Mouse (Mus musculus): ENCODE results near the gene Fam155a. TPM values are rescaled to one million over a fixed set of nuclear protein-coding genes. Genes with fewer than 3 reads are reported as not detected.
A peak's percentile ranks its signal among the peaks of the same experiment; 100 is the strongest.
"Not testable (repeated sequence)": the region's sequence is repeated elsewhere in the genome, so short reads cannot be mapped to it uniquely, and the experiment has no call there.

The Fam155a gene
- polyA plus RNA-seq, 1 experiment from 2014 or later = 18.9 TPM

- H3K9me3 ChIP-seq = no peaks in the 10 kb centered on the region
- ATAC-seq (replicated peaks) = no peak
- no peak overlapping the region for H3K27ac ChIP-seq (replicated peaks)
- WGBS = 90% methylated on average over 10 of the region's 10 CpGs
- H3K9ac ChIP-seq (replicated peaks) = no peak overlapping the region
- H3K4me3 ChIP-seq = no peak overlapping the region
- no peak overlapping the region for H3K4me2 ChIP-seq (replicated peaks)
- peaks cover 10% of the 10 kb centered on the region for H3K4me1 ChIP-seq
- no peaks in the 10 kb centered on the region for H3K27me3 ChIP-seq
- no peaks in the 10 kb centered on the region for H3K36me3 ChIP-seq
Measured at GRCm38 (mm10) chr8:9776818-9777217, 5.9 kb upstream of the Fam155a start.

- Histone ChIP-seq H3K9me3 (no peaks in the 10 kb centered on the region), H3K27ac (replicated peaks) (peak overlapping the region; percentile 84), H3K9ac (replicated peaks) (peak overlapping the region; percentile 66), H3K4me1 (peaks cover 22% of the 10 kb centered on the region), H3K4me2 (replicated peaks) (peak overlapping the region; percentile 89), H3K36me3 (no peaks in the 10 kb centered on the region), H3K4me3 (peak overlapping the region; percentile 79), H3K27me3 (no peaks in the 10 kb centered on the region)
- ATAC-seq (replicated peaks) = peak; percentile 72
- 3% methylated on average over 6 of the region's 6 CpGs for WGBS
Measured at GRCm38 (mm10) chr8:9772519-9772840, 1.5 kb upstream of the Fam155a start.

- Histone ChIP-seq H3K4me1 (peaks cover 22% of the 10 kb centered on the region), H3K9me3 (no peaks in the 10 kb centered on the region), H3K9ac (replicated peaks) (peak overlapping the region; percentile 66), H3K36me3 (no peaks in the 10 kb centered on the region), H3K27ac (replicated peaks) (peak overlapping the region; percentile 84), H3K4me2 (replicated peaks) (peak overlapping the region; percentile 89), H3K27me3 (no peaks in the 10 kb centered on the region), H3K4me3 (peak overlapping the region; percentile 79)
- 1% methylated on average over 53 of the region's 55 CpGs for WGBS
- ATAC-seq (replicated peaks) = peak; percentile 62
Measured at GRCm38 (mm10) chr8:9771606-9772518, 901 bp upstream of the Fam155a start.

- H3K27me3 ChIP-seq = no peaks in the 10 kb centered on the region
- peaks cover 22% of the 10 kb centered on the region for H3K4me1 ChIP-seq
- H3K9me3 ChIP-seq = no peaks in the 10 kb centered on the region
- H3K36me3 ChIP-seq = no peaks in the 10 kb centered on the region
- ATAC-seq (replicated peaks) = peak; percentile 46
- H3K9ac ChIP-seq (replicated peaks) = peak overlapping the region; percentile 66
- H3K4me3 ChIP-seq = peak overlapping the region; percentile 79
- peak overlapping the region; percentile 89 for H3K4me2 ChIP-seq (replicated peaks)
- WGBS = under 1% methylated on average over 48 of the region's 48 CpGs
- peak overlapping the region; percentile 84 for H3K27ac ChIP-seq (replicated peaks)
Measured at GRCm38 (mm10) chr8:9770261-9770998, 531 bp downstream of the Fam155a start.

GRCm38 (mm10) chr8:9769061-9769460 is 1.9 kb downstream of the Fam155a start:
- Histone ChIP-seq H3K9ac (replicated peaks) (no peak overlapping the region), H3K4me1 (peaks cover 22% of the 10 kb centered on the region), H3K36me3 (no peaks in the 10 kb centered on the region), H3K27ac (replicated peaks) (no peak overlapping the region), H3K9me3 (no peaks in the 10 kb centered on the region), H3K27me3 (no peaks in the 10 kb centered on the region), H3K4me3 (peak overlapping the region; percentile 79), H3K4me2 (replicated peaks) (peak overlapping the region; percentile 89)
- ATAC-seq (replicated peaks) = no peak
- 43% methylated on average over 6 of the region's 6 CpGs for WGBS

- no peak overlapping the region for H3K4me3 ChIP-seq
- no peak overlapping the region for H3K4me2 ChIP-seq (replicated peaks)
- no peaks in the 10 kb centered on the region for H3K9me3 ChIP-seq
- no peak overlapping the region for H3K9ac ChIP-seq (replicated peaks)
- H3K4me1 ChIP-seq = no peaks in the 10 kb centered on the region
- no peaks in the 10 kb centered on the region for H3K36me3 ChIP-seq
- H3K27ac ChIP-seq (replicated peaks) = no peak overlapping the region
- WGBS = 66% methylated on average over 5 of the region's 5 CpGs
- ATAC-seq (replicated peaks) = no peak
- H3K27me3 ChIP-seq = no peaks in the 10 kb centered on the region
Measured at GRCm38 (mm10) chr8:9735169-9735568, 35.8 kb downstream of the Fam155a start.

- Histone ChIP-seq H3K4me2 (replicated peaks) (no peak overlapping the region), H3K36me3 (no peaks in the 10 kb centered on the region), H3K9me3 (no peaks in the 10 kb centered on the region), H3K27ac (replicated peaks) (no peak overlapping the region), H3K27me3 (no peaks in the 10 kb centered on the region), H3K4me1 (0 out of 2 replicates have a peak, but pooled peaks cover 3% of the 10 kb centered on the region), H3K4me3 (no peak overlapping the region), H3K9ac (replicated peaks) (no peak overlapping the region)
- 71% methylated on average over 4 of the region's 4 CpGs for WGBS
- ATAC-seq (replicated peaks) = no peak
Measured at GRCm38 (mm10) chr8:9709791-9710190, 61.2 kb downstream of the Fam155a start.

GRCm38 (mm10) chr8:9707433-9707832 is 63.5 kb downstream of the Fam155a start:
- no peak for ATAC-seq (replicated peaks)
- H3K4me2 ChIP-seq (replicated peaks) = no peak overlapping the region
- WGBS = 77% methylated on average over 8 of the region's 8 CpGs

GRCm38 (mm10) chr8:9694794-9695193 is 76.2 kb downstream of the Fam155a start:
- Histone ChIP-seq H3K4me2 (replicated peaks) (no peak overlapping the region), H3K4me1 (0 out of 2 replicates have a peak, but pooled peaks cover 2% of the 10 kb centered on the region), H3K9ac (replicated peaks) (no peak overlapping the region), H3K27ac (replicated peaks) (no peak overlapping the region; the same call in 1 of the 2 replicates), H3K27me3 (no peaks in the 10 kb centered on the region), H3K36me3 (no peaks in the 10 kb centered on the region), H3K4me3 (no peak overlapping the region), H3K9me3 (no peaks in the 10 kb centered on the region)
- no peak for ATAC-seq (replicated peaks)
- WGBS = 85% methylated on average over 2 of the region's 2 CpGs

More at GRCm38 (mm10) chr8:9707433-9707832, 63.5 kb downstream of the Fam155a start:
- Histone ChIP-seq H3K4me3 (no peak overlapping the region), H3K9me3 (no peaks in the 10 kb centered on the region), H3K36me3 (no peaks in the 10 kb centered on the region), H3K4me1 (0 out of 2 replicates have a peak, but pooled peaks cover 3% of the 10 kb centered on the region), H3K27me3 (no peaks in the 10 kb centered on the region), H3K9ac (replicated peaks) (no peak overlapping the region), H3K27ac (replicated peaks) (no peak overlapping the region)

- no peak overlapping the region for H3K27ac ChIP-seq (replicated peaks)
- no peaks in the 10 kb centered on the region for H3K27me3 ChIP-seq
- no peak overlapping the region for H3K4me3 ChIP-seq
- no peaks in the 10 kb centered on the region for H3K36me3 ChIP-seq
- H3K4me2 ChIP-seq (replicated peaks) = no peak overlapping the region
- WGBS = 36% methylated on average over 5 of the region's 5 CpGs
- ATAC-seq (replicated peaks) = no peak
- H3K9ac ChIP-seq (replicated peaks) = no peak overlapping the region
- H3K9me3 ChIP-seq = no peaks in the 10 kb centered on the region
- 0 out of 2 replicates have a peak, but pooled peaks cover 2% of the 10 kb centered on the region for H3K4me1 ChIP-seq
Measured at GRCm38 (mm10) chr8:9692370-9692769, 78.6 kb downstream of the Fam155a start.

- WGBS = 93% methylated on average over 3 of the region's 3 CpGs
- H3K27me3 ChIP-seq; H3K9me3 ChIP-seq; H3K4me3 ChIP-seq; H3K36me3 ChIP-seq; H3K9ac ChIP-seq (replicated peaks); H3K4me1 ChIP-seq; H3K27ac ChIP-seq (replicated peaks); H3K4me2 ChIP-seq (replicated peaks): not testable (repeated sequence)
- 0 out of 2 replicates have a peak, but pooled peaks have one; percentile 8 for ATAC-seq (replicated peaks)
Measured at GRCm38 (mm10) chr8:9660014-9660413, 110.9 kb downstream of the Fam155a start.

- ATAC-seq (replicated peaks) = no peak
- no peak overlapping the region for H3K27ac ChIP-seq (replicated peaks)
- no peak overlapping the region for H3K4me2 ChIP-seq (replicated peaks)
- no peaks in the 10 kb centered on the region for H3K4me1 ChIP-seq
- H3K9ac ChIP-seq (replicated peaks) = no peak overlapping the region
- H3K36me3 ChIP-seq = no peaks in the 10 kb centered on the region
- H3K4me3 ChIP-seq = no peak overlapping the region
- H3K27me3 ChIP-seq = no peaks in the 10 kb centered on the region
- WGBS = 90% methylated on average over 2 of the region's 2 CpGs
- no peaks in the 10 kb centered on the region for H3K9me3 ChIP-seq
Measured at GRCm38 (mm10) chr8:9656901-9657300, 114.1 kb downstream of the Fam155a start.

Measured in forebrain, embryonic 15.5 days (tissue).